Mouse (Mus musculus) forebrain, embryonic 15.5 days (tissue): ENCODE data around the gene Zfp37. TPM values are rescaled to one million over a fixed set of nuclear protein-coding genes. Genes with fewer than 3 reads are reported as not detected.

Experiments used
- ATAC-seq: fragments of 200-750 bp; cut with Nextera tagmentation; replicated peaks from 2 replicates; pipeline ENCODE4 v1.8.0; 2017; ENCODE audit warnings: mild to moderate bottlenecking, moderate TSS enrichment, moderate library complexity
- H3K27ac ChIP-seq: fragments of 300-500 bp; sonication (generic); replicated peaks from 2 replicates; pipeline ENCODE4 v1.5.1; 2015; ENCODE audit warnings: mild to moderate bottlenecking, inconsistent platforms
- H3K27me3 ChIP-seq: fragments of 300-500 bp; sonication (generic); 2 replicates; pipeline ENCODE4 v1.6.1; 2015; ENCODE audit warnings: inconsistent platforms
- H3K36me3 ChIP-seq: fragments of 300-500 bp; sonication (generic); 2 replicates; pipeline ENCODE4 v1.6.1; 2015; ENCODE audit warnings: mild to moderate bottlenecking, inconsistent platforms
- H3K4me1 ChIP-seq: fragments of 300-500 bp; sonication (generic); 2 replicates; pipeline ENCODE4 v1.6.1; 2015; ENCODE audit warnings: inconsistent platforms
- H3K4me2 ChIP-seq: fragments of 300-500 bp; sonication (generic); replicated peaks from 2 replicates; pipeline ENCODE4 v1.6.1; 2015; ENCODE audit warnings: mild to moderate bottlenecking, inconsistent platforms
- H3K4me3 ChIP-seq: fragments of 300-500 bp; sonication (generic); 2 replicates; pipeline ENCODE4 v1.5.1; 2015; ENCODE audit warnings: mild to moderate bottlenecking, inconsistent platforms
- H3K9ac ChIP-seq: fragments of 300-500 bp; sonication (generic); replicated peaks from 2 replicates; pipeline ENCODE4 v1.6.1; 2015; ENCODE audit warnings: mild to moderate bottlenecking, inconsistent platforms
- H3K9me3 ChIP-seq: fragments of 300-500 bp; sonication (generic); 2 replicates; pipeline ENCODE4 v1.6.1; 2016; ENCODE audit warnings: inconsistent platforms
- whole genome bisulfite sequencing: fragments of 180-500 bp; shearing (Covaris S2); methylation state at CpG from one replicate; pipeline ENCODE4 v1.1.7; 2015; ENCODE audit warnings: mixed read lengths; 5-methylcytosine and 5-hydroxymethylcytosine counted together
- polyA plus RNA-seq: library from polyadenylated mRNA; unstranded; fragments of >200 nt; fragmentation: Nextera tagmentation; extraction: Ambion mirVana; gene quantifications from 2 replicates; pipeline ENCODE4 v1.2.1, GENCODE M21; 2015

Zfp37 gene
- polyA plus RNA-seq, 1 experiment from 2014 or later, result 20.4 TPM

- no peaks in the 10 kb centered on the region for H3K27me3 ChIP-seq
- H3K4me2 ChIP-seq, result no peak overlapping the region
- H3K4me1 ChIP-seq, result no peaks in the 10 kb centered on the region
- H3K9me3 ChIP-seq, result no peaks in the 10 kb centered on the region
- 37% methylated on average over 8 of the region's 8 CpGs for WGBS
- H3K36me3 ChIP-seq, result no peaks in the 10 kb centered on the region
- no peak overlapping the region for H3K4me3 ChIP-seq
- H3K9ac ChIP-seq, result no peak overlapping the region
- H3K27ac ChIP-seq, result no peak overlapping the region
- ATAC-seq, result no peak
Observed at GRCm38 (mm10) chr4:62256931-62257330, 26.1 kb upstream of the Zfp37 start.

- no peak overlapping the region for H3K27ac ChIP-seq
- no peak for ATAC-seq
- H3K9me3 ChIP-seq, result no peaks in the 10 kb centered on the region
- no peak overlapping the region for H3K9ac ChIP-seq
- H3K4me1 ChIP-seq, result no peaks in the 10 kb centered on the region
- H3K36me3 ChIP-seq, result no peaks in the 10 kb centered on the region
- 81% methylated on average over 8 of the region's 8 CpGs for WGBS
- H3K4me2 ChIP-seq, result no peak overlapping the region
- H3K27me3 ChIP-seq, result no peaks in the 10 kb centered on the region
- H3K4me3 ChIP-seq, result no peak overlapping the region
Observed at GRCm38 (mm10) chr4:62254551-62254950, 23.7 kb upstream of the Zfp37 start.

GRCm38 (mm10) chr4:62251776-62252175 lies 20.9 kb upstream of the Zfp37 start:
- 92% methylated on average over 4 of the region's 4 CpGs for WGBS
- ATAC-seq, result no peak
- H3K4me1 ChIP-seq, result no peaks in the 10 kb centered on the region

GRCm38 (mm10) chr4:62250896-62251544 lies 20.2 kb upstream of the Zfp37 start:
- H3K4me1 ChIP-seq, result no peaks in the 10 kb centered on the region
- H3K9me3 ChIP-seq, result no peaks in the 10 kb centered on the region
- WGBS, result 32% methylated on average over 3 of the region's 3 CpGs
- H3K9ac ChIP-seq, result no peak overlapping the region
- H3K27me3 ChIP-seq, result no peaks in the 10 kb centered on the region
- ATAC-seq, result no peak
- no peak overlapping the region for H3K4me2 ChIP-seq
- H3K36me3 ChIP-seq, result no peaks in the 10 kb centered on the region
- no peak overlapping the region for H3K27ac ChIP-seq
- H3K4me3 ChIP-seq, result no peak overlapping the region

More at GRCm38 (mm10) chr4:62251776-62252175, 20.9 kb upstream of the Zfp37 start:
- H3K27ac ChIP-seq, result no peak overlapping the region
- H3K27me3 ChIP-seq, result no peaks in the 10 kb centered on the region
- no peak overlapping the region for H3K4me2 ChIP-seq
- no peaks in the 10 kb centered on the region for H3K36me3 ChIP-seq
- no peaks in the 10 kb centered on the region for H3K9me3 ChIP-seq
- no peak overlapping the region for H3K4me3 ChIP-seq
- no peak overlapping the region for H3K9ac ChIP-seq

DNA sequence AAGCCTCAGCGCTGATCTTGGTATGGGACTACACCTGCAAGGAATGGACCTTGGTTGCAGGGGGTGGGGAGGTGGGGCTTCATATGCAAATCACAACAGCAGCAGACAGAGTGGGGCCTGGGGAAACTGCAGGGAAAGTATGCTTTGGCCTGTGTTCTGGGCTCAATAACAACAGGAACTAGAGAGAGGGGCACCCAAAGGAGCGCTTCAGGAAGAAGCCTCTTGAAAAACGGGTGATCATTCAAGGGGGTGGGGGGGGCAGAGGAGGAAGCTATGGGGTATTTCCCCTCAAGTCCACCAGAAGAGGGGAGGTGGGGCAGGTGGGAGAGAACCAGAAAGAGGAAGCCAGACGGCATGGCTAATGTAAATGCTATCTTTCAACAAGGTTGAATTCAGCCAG lies 17.5 kb upstream of the Zfp37 start:
- no peaks in the 10 kb centered on the region for H3K27me3 ChIP-seq
- no peak overlapping the region for H3K9ac ChIP-seq
- ATAC-seq, result no peak
- no peak overlapping the region for H3K4me3 ChIP-seq
- H3K4me1 ChIP-seq, result no peaks in the 10 kb centered on the region
- 45% methylated on average over 4 of the region's 4 CpGs for WGBS
- H3K36me3 ChIP-seq, result no peaks in the 10 kb centered on the region
- H3K27ac ChIP-seq, result no peak overlapping the region
- no peaks in the 10 kb centered on the region for H3K9me3 ChIP-seq
- no peak overlapping the region for H3K4me2 ChIP-seq

DNA sequence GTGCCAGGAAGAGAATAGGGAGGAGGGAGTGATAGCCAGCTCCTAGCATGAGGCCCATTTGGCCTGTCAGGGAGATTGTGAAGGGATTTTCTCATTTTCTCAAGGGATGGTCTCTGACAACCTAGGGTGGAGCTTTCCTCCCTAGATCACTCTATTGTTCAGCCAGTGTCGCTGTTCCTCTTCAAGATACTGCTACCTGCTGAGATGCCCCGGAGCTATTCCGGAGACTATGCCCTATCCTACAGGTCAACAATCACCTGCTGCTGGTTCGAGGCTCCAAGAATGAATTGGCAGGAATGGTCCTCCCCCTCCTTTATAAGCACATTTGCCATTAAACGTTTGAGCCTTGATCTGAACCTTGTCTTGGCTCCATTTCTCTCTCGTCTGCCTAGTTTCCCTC lies 9.7 kb upstream of the Zfp37 start:
- ATAC-seq, result no peak
- H3K36me3 ChIP-seq, result no peaks in the 10 kb centered on the region
- no peak overlapping the region for H3K4me2 ChIP-seq
- no peaks in the 10 kb centered on the region for H3K27me3 ChIP-seq
- no peaks in the 10 kb centered on the region for H3K4me1 ChIP-seq
- no peak overlapping the region for H3K4me3 ChIP-seq
- H3K27ac ChIP-seq, result no peak overlapping the region
- no peak overlapping the region for H3K9ac ChIP-seq
- no peaks in the 10 kb centered on the region for H3K9me3 ChIP-seq
- WGBS, result 63% methylated on average over 6 of the region's 6 CpGs

- WGBS, result 70% methylated on average over 1 of the region's 1 CpGs
- Histone ChIP-seq H3K9me3 (no peaks in the 10 kb centered on the region), H3K9ac (no peak overlapping the region), H3K4me1 (no peaks in the 10 kb centered on the region), H3K27me3 (no peaks in the 10 kb centered on the region), H3K36me3 (no peaks in the 10 kb centered on the region), H3K4me2 (no peak overlapping the region), H3K27ac (no peak overlapping the region), H3K4me3 (no peak overlapping the region)
- no peak for ATAC-seq
Observed at GRCm38 (mm10) chr4:62230153-62230552, 694 bp downstream of the Zfp37 start.

- Histone ChIP-seq H3K4me3 (no peak overlapping the region), H3K27ac (no peak overlapping the region), H3K9me3 (no peaks in the 10 kb centered on the region), H3K4me2 (no peak overlapping the region), H3K27me3 (no peaks in the 10 kb centered on the region), H3K9ac (no peak overlapping the region), H3K36me3 (no peaks in the 10 kb centered on the region), H3K4me1 (no peaks in the 10 kb centered on the region)
- ATAC-seq, result no peak
- 90% methylated on average over 7 of the region's 7 CpGs for WGBS
Observed at GRCm38 (mm10) chr4:62229448-62229847, 1.4 kb downstream of the Zfp37 start.

DNA sequence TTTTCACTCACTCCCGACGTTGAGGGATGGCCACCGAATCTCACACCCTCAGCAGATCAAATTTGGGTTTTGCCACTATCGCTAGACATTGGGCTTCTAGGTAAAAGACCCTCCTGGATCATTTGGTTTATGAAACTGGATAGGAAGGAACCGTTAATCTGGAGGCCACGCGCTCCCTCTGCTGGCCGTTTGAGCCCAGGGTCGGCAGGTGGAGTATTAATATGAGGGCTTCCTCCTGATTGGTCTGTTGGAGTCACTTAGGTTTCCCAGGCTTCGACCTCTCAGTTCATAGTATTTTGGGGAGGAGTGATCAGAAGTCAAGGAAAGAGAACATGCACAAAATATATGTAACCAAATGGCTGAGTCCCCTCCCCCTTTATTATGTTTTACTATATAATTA lies 2.5 kb downstream of the Zfp37 start:
- H3K27ac ChIP-seq, result no peak overlapping the region
- H3K9ac ChIP-seq, result no peak overlapping the region
- H3K4me2 ChIP-seq, result no peak overlapping the region
- no peak overlapping the region for H3K4me3 ChIP-seq
- H3K9me3 ChIP-seq, result no peaks in the 10 kb centered on the region
- no peaks in the 10 kb centered on the region for H3K36me3 ChIP-seq
- ATAC-seq, result 0 out of 2 replicates have a peak, but pooled peaks have one; percentile 38
- no peaks in the 10 kb centered on the region for H3K4me1 ChIP-seq
- WGBS, result 52% methylated on average over 10 of the region's 10 CpGs
- no peaks in the 10 kb centered on the region for H3K27me3 ChIP-seq

- Histone ChIP-seq H3K27ac (no peak overlapping the region), H3K36me3 (no peaks in the 10 kb centered on the region), H3K4me2 (no peak overlapping the region), H3K4me1 (peaks cover 6% of the 10 kb centered on the region), H3K9ac (no peak overlapping the region), H3K9me3 (no peaks in the 10 kb centered on the region), H3K27me3 (no peaks in the 10 kb centered on the region), H3K4me3 (no peak overlapping the region)
- WGBS, result 80% methylated on average over 2 of the region's 2 CpGs
- ATAC-seq, result no peak
Observed at GRCm38 (mm10) chr4:62213490-62213889, 17.4 kb downstream of the Zfp37 start.

DNA sequence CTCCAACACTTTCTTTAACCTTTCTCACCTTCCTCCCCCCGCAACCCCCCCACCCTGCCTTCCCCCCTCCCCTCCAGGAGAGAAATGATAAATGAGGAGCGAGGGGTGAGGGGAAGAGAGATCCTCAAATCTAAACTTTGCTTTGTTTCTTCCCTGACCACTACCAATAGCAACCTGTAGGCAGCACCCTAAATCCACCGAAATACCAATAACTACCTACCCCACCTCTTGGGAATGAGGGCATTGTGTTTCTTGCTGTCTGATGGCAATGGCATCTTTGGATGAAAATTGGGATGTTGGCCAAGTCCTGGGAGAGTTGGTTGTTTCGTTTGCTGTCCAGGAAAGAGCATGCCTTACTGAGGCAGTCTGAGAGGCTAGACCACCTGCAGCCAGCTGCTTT lies 20.8 kb downstream of the Zfp37 start:
- Histone ChIP-seq H3K9me3 (no peaks in the 10 kb centered on the region), H3K9ac (no peak overlapping the region), H3K4me1 (peaks cover 16% of the 10 kb centered on the region), H3K27ac (no peak overlapping the region), H3K4me3 (no peak overlapping the region), H3K36me3 (peaks cover 4% of the 10 kb centered on the region), H3K27me3 (no peaks in the 10 kb centered on the region), H3K4me2 (no peak overlapping the region)
- no peak for ATAC-seq
- 45% methylated on average over 4 of the region's 4 CpGs for WGBS

- Histone ChIP-seq H3K9ac (peak overlapping the region; percentile 81), H3K4me2 (peak overlapping the region; percentile 59), H3K27me3 (no peaks in the 10 kb centered on the region), H3K36me3 (peaks cover 14% of the 10 kb centered on the region), H3K27ac (peak overlapping the region; percentile 92), H3K4me1 (peaks cover 16% of the 10 kb centered on the region), H3K4me3 (peak overlapping the region; percentile 63), H3K9me3 (no peaks in the 10 kb centered on the region)
- 3% methylated on average over 19 of the region's 19 CpGs for WGBS
- ATAC-seq, result peak; percentile 58
Observed at GRCm38 (mm10) chr4:62208696-62209380, 22.0 kb downstream of the Zfp37 start.
